ENCODE assay signal across 18 mouse cellular contexts in the genomic region with DNA sequence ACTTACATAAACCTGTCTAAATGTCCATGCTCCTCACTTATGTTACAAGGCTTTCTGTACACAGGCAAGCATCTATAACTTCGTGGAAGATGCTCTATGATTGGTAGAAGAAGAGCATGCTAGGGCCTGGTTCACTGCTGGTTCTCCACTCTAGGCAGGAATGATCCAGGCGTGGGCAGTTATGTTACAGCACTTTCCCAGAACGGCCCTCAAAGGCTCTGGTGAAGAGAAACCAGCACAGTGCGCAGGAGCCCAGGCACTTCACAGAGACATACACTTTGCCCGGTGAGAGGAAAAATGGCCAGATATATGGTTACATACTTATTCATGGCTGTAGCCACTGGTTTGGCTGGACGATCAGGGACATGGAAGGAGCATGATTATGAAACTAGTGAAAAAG. TPM values are rescaled to one million over a fixed set of nuclear protein-coding genes. Genes with fewer than 3 reads are reported as not detected.
DNase-seq lines count a peak whose midpoint lies in the region; TF ChIP-seq lines count a peak whose summit lies in the region.
"Had no signal": no experiment of that assay in that cellular context is flagged by ENCODE, and none has a peak within 500 bp of the region (broad histone marks: within the 10 kb centered on the region; RNA-seq: fewer than 3 reads in every experiment).

No protein-coding gene starts in this region.

- intact Hi-C loops in left cerebral cortex, postnatal 36 days (cut with DNase I): no loop called here

- peak overlapping the region; percentile 92 for H3K27ac ChIP-seq in embryonic fibroblast, embryonic 13.5 days (ENCODE audit: insufficient read depth, low read length)
- H3K27ac ChIP-seq: embryonic facial prominence, embryonic 12.5 days; embryonic facial prominence, embryonic 15.5 days; forebrain, embryonic 12.5 days; forebrain, embryonic 15.5 days; heart, adult 2 months; hindbrain, embryonic 13.5 days; intestine, embryonic 15.5 days had no signal

- TF ChIP-seq CTCF in embryonic fibroblast, embryonic 13.5 days (IDR thresholded peaks at IDR 0.05; ENCODE audit: borderline replicate concordance, insufficient read depth, low read length): no peak

- peak; percentile 58 for DNase-seq in 3T3-L1 (ENCODE audit: low read depth, low spot score)
- peak; percentile 9 for DNase-seq in Muller cell, postnatal 12 days (ENCODE audit: inconsistent ontology term)
- DNase-seq in cerebellum, adult 8-10 months: no peak
- DNase-seq in cerebellum, postnatal 36 days: no peak
- DNase-seq in left cerebral cortex, postnatal 36 days (ENCODE audit: low spot score in 2 of 2): no peak
- DNase-seq: cerebellum, adult 11-12 months; cerebellum, adult 9-10 months; cerebellum, postnatal 14 days; gastrocnemius, postnatal 25 days; heart, adult 2 months had no signal

- H3K4me3 ChIP-seq in embryonic fibroblast, embryonic 13.5 days (ENCODE audit: insufficient read depth, low read length): no peak overlapping the region
- H3K4me3 ChIP-seq: embryonic facial prominence, embryonic 12.5 days; embryonic facial prominence, embryonic 15.5 days; erythroblast, embryonic 14.5 days; forebrain, embryonic 12.5 days; forebrain, embryonic 15.5 days; heart, adult 2 months; hindbrain, embryonic 13.5 days; intestine, embryonic 15.5 days had no signal

- H3K4me1 ChIP-seq in embryonic fibroblast, embryonic 13.5 days (ENCODE audit: control insufficient read depth, insufficient read depth, low read length): peaks cover 16% of the 10 kb centered on the region
- H3K4me1 ChIP-seq: embryonic facial prominence, embryonic 12.5 days; embryonic facial prominence, embryonic 15.5 days; forebrain, embryonic 12.5 days; forebrain, embryonic 15.5 days; hindbrain, embryonic 13.5 days; intestine, embryonic 15.5 days had no signal

- no peak for TF ChIP-seq POLR2A in embryonic fibroblast, embryonic 13.5 days (IDR thresholded peaks at IDR 0.05; ENCODE audit: low read depth, low read length)

RNA-seq across cellular contexts. Expression of gene Snapc3, which starts 37.8 kb away (rescaled TPM):
- polyA plus RNA-seq in embryonic fibroblast, embryonic 13.5 days (2011; ENCODE audit: insufficient read length, low read depth, missing spikeins): 32.0 and 32.8 TPM in 2 replicates
- 10 to 100 TPM; 30.9 to 43.3 TPM for total RNA-seq in left cerebral cortex, postnatal 36 days (2021)

RNA-seq across cellular contexts. Expression of gene Ttc39b, which starts 55.7 kb away (rescaled TPM):
- 34.6 and 39.5 TPM in 2 replicates for polyA plus RNA-seq in embryonic fibroblast, embryonic 13.5 days (2011; ENCODE audit: insufficient read length, low read depth, missing spikeins)
- 10 to 100 TPM; 59.7 to 62.8 TPM for total RNA-seq in left cerebral cortex, postnatal 36 days (2021)

Comparison
In these comparisons a context has a peak if more than half of its experiments do, and no peak if none do; other contexts are left out.
1. DNase-seq: peak in 3T3-L1 (single experiment) and Muller cell, postnatal 12 days (single experiment); none in cerebellum, adult 8-10 months (single experiment), cerebellum, postnatal 36 days (0 of 2) and left cerebral cortex, postnatal 36 days (0 of 2).